Mouse (Mus musculus): Measurements from ENCODE around the gene Sult1b1. TPM values are rescaled to one million over a fixed set of nuclear protein-coding genes. Genes with fewer than 3 reads are reported as not detected.

Gene Sult1b1
- total RNA-seq (2023), result not detected

GRCm38 (mm10) chr5:87538111-87538510 lies at the start of gene Sult1b1:
Gene Sult1b1, minus strand, starts transcription at chr5:87538195.

GRCm38 (mm10) chr5:87568845-87569244 lies 30.9 kb upstream of the Sult1b1 start, which contains the start of gene Sult1d1:
Gene Sult1d1, minus strand, starts transcription at chr5:87569027.

GRCm38 (mm10) chr5:87490771-87491170 lies 47.2 kb downstream of the Sult1b1 start, which contains the start of gene Ugt2a1:
Gene Ugt2a1, minus strand, starts transcription at chr5:87490871.

GRCm38 (mm10) chr5:87486706-87487105 lies 51.3 kb downstream of the Sult1b1 start, which contains the start of gene Gm43638:
Gene Gm43638, minus strand, starts transcription at chr5:87486806.

GRCm38 (mm10) chr5:87482160-87482559 lies 55.8 kb downstream of the Sult1b1 start, which contains the start of gene Ugt2a2:
Gene Ugt2a2, minus strand, starts transcription at chr5:87482260.

Other genes starting within 250 kb of the Sult1b1 start
- gene Ugt2a3, start 201.0 kb downstream of the Sult1b1 start, total RNA-seq (2023), result not detected
- not detected for gene Ugt2b38, start 114.0 kb downstream of the Sult1b1 start, total RNA-seq (2023)
- gene Ugt2a2, start 55.9 kb downstream of the Sult1b1 start, total RNA-seq (2023), result not detected
- gene Gm43638, start 51.4 kb downstream of the Sult1b1 start, total RNA-seq (2023), result not detected
- not detected for gene Ugt2a1, start 47.3 kb downstream of the Sult1b1 start, total RNA-seq (2023)
- not detected for gene Sult1d1, start 30.8 kb upstream of the Sult1b1 start, total RNA-seq (2023)
- not detected for gene Sult1e1, start 53.4 kb upstream of the Sult1b1 start, total RNA-seq (2023)
- not detected for gene Csn1s1, start 128.0 kb upstream of the Sult1b1 start, total RNA-seq (2023)
- gene Csn2, start 161.4 kb upstream of the Sult1b1 start, total RNA-seq (2023), result not detected
- not detected for gene Csn1s2a, start 236.4 kb upstream of the Sult1b1 start, total RNA-seq (2023)

Data from monocyte, adult 59 days (primary cell).